Mouse (Mus musculus): ENCODE results near the gene Amh.
A peak's percentile ranks its signal among the peaks of the same experiment; 100 is the strongest.
"Not testable (repeated sequence)": the region's sequence is repeated elsewhere in the genome, so short reads cannot be mapped to it uniquely, and the experiment has no call there.

The Amh gene

DNA sequence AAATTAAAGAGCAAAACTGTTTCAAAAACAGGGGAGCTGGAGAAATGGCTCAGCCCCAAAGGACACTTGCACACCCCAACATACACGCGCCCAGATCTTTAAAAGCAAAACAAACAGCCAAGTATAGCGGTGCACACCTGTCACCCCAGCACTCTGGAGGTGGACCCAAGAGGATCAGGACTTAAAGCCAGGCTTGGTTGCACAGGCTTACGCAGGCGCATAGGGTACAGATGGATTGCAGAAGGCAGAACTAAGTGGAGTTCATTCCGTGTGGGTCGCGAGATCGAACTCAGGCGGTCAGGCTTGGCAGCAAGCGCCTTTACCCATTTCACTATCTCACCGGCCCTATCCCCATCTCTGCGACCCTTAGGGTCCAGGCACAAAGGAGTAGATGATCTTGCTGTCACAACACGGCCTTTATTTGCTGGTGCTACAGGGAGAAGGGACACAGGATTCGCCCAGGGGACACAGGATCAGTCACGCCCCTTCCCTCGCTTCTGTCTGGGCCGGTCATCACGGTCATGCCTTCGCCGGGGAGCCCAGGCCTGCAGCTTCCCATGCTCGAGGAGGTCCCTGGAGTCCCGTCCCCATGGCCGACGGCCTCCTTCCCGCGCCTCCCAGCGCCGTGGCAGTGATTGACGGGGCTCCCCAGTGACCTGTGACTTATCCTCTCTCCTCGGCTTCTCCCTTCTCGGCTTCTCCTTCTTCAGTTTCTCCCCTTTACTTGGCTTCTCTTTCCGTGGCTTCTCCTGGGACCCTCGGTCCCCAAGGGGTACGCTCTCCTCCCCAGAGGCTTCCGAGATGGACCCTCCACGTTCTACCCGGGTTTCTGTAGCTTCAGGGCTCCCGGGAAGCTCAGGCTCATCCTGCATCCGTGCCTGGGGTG, 3.3 kb downstream of the Amh start:
- DNase-seq (ENCODE audit: low spot score): no peak

DNA sequence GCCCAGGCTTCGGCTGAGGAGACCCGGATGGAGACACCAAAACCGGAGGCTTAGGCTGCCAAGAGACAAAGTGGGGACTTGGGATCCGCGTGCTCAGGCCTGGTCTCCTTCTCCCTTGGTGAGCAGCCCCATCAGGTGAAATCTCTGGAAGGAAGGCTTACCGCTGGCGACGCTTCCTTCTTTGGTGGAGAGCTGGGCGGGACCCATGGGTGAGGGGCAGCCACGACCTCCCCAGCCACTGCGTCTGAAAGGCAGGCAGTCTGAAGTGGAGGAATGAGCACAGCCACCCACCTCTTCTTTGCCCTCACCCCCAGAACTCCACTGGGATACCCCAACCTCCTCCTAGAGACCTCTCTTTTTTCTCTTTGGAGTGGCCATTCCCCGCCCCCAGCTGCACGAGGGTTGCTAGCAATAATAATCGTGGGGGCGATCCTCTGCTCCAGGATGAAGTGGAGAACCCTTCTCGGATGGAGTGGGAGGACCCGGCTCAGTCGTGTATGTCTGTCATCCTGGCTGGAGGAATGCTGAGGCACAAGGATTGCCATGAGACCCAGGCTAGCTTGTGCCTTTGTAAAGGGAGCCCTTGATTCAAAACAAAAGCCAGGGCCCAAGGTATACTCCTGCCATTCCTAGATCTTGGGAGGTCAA, 4.1 kb downstream of the Amh start:
- no peak for DNase-seq (ENCODE audit: low spot score)

DNA sequence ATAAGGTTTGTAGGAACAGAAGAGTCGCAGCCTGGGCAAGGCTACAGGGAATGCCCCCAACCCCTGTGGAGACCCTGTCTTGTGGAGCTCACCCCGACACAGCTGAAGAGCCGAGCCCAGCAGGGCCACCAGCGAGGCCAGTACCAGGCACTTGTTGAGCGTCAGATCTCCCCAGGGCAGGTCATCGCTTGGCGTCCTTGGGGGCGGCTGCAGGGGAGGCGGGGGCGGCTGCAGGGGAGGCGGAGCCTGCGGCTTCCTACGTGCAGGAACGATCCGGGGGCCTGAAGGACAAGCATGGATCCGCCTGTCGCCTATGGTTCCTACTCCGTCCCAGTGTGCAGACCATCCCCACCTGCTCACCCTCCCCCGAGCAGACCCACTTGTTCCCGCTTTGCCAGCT, 5.0 kb downstream of the Amh start:
- DNase-seq (ENCODE audit: low spot score): no peak

DNA sequence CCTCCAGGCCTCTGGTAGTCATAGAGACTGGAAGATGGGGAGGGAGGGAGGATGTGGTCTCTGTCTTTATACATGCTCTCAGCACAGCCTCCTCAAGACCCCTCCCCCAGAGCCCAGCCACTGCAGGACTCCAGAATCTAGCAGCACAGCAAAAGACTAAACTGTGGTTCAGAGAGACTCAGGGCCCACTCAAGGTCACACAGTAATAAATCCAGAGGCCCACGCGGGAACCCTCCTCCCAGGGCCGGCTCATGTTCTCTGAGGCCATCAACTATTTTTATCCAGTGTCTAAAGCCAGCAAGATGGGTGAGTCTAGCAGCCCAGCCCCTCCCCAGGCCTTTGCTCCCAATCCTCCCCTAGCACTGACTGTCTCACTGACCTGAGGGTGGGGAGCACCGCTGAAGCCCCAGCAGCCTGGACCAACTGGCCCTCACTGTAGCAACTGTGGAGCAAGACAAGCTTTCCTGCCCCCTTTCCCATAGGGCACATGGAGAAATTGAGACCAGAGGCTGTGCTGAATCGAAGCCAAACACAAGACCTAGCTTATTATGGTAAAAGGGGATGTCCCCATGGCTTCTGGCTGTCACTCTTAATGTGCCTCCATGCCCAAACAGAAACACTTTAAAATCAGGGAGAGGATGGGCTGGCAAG, 7.5 kb downstream of the Amh start:
- DNase-seq (ENCODE audit: low spot score): no peak

DNA sequence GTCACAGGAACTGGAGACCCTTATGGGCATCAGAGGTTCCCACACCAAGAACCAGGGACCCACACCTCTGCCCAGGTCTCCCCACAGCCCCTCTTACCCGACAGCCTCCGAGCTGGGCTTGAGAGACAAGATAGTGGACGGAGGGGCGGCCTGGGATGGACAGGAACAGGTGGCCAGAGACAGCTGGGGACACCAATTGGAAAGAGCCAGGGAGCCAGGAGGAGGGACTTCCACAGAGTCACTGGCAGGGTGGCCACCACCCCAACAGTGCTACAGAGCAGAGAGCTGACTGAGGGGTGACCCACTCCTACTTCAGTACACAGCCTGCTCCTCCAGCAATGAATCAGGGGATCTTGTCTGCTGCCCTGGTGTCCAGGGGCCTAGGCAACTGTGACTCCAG, 8.3 kb downstream of the Amh start, which contains the start of gene Jsrp1:
Gene Jsrp1, minus strand, starts transcription at position 133 of the 400 bp plus-strand sequence.
- no peak for DNase-seq (ENCODE audit: low spot score)

DNA sequence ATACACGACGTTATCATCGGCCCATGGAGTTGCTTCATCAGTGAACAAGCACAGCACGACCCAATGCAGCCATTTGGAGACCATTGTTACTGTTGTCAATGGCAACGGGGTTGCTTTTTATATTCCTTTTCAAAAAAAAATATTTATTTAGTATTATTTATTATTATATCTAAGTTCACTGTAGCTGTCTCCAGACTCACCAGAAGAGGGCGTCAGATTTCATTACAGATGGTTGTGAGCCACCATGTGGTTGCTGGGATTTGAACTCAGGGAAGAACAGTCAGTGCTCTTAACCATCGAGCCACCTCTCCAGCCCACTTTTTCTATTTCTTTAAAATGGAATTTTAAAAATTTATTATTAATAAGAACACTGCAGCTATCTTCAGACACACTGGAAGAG, 9.8 kb downstream of the Amh start:
- DNase-seq (ENCODE audit: low spot score): no peak

DNA sequence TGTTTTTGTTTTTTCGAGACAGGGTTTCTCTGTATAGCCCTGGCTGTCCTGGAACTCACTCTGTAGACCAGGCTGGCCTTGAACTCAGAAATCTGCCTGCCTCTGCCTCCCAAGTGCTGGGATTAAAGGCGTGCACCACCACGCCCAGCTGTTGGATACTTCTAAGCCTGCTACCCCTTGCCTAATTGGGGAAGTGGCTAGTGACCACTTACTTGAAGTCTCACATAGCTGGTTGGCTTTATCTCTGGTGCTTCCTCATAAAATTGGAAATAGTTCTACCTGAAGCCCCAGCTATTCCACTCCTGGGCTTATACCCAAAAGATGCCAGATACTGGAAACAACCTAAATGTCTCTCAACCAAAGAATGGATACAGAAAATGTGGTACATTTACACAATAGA, 11.3 kb downstream of the Amh start:
- DNase-seq (ENCODE audit: low spot score): not testable (repeated sequence)

DNA sequence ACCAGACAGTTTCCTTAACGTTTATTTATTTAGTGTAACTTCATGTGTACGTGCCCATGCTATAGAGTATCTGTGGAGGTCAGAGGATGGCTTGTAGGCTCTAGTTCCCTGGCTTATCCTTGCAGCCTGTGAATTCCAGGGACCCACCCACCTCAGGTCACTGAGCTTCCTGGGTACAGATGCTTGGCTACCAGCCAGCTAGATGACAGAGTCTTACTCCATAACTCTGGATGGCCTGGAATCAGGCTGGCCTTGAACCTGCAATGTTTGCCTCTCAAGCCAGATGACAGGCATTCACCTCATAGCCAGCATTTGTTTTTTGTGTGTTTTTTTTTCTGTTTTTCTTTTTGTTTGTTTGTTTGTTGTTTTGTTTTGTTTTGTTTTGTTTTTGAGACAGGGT, 12.1 kb downstream of the Amh start:
- no peak for DNase-seq (ENCODE audit: low spot score)

DNA sequence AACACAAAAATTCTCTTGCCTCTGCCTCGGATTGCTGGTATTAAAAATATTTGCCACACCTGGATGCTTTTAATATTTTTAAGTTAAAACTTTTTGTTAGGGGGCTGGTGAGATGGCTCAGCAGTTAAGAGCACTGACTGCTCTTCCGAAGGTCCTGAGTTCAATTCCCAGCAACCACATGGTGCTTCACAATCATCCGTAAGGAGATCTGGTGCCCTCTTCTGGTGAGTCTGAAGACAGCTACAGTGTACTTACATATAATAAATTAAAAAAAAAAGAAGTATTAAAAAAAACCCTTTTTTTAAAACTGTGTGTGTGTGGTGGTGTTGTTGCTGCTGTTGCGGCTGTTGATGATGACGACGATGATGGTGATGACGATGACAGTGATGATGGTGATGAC, 12.9 kb downstream of the Amh start:
- not testable (repeated sequence) for DNase-seq (ENCODE audit: low spot score)

DNA sequence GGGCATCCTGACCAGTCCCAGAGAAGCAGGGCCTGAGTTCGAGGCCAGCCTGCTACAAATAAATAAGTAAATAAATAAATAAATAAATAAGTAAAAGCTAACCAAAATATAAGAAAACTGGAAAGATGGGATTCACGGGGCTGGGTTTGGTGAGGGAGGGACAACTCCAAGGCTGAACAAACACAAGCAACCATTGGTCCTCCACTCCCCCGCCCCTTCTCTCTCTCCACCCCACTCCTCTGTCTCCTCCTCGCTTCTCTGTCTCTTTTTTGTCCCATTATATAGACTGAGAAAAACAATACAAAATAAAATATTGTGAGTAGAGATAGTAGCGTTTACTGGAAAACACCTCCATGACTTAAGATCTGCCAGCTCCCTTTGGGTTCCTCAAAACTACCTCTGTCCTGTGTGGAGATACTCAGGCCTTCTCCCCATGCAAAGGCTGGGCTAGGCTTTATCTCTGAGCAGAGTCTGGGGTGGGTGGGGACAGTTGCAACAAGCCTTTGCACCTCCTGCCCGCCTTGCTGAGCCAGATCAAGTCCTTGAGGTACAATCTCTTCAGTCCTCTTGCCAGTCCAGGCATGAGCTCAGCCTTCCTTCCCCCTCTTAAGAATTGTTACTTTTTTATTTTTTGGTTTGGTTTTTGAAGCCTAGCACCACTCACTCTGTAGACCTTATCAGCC, 13.7 kb downstream of the Amh start:
- DNase-seq (ENCODE audit: low spot score): no peak

DNA sequence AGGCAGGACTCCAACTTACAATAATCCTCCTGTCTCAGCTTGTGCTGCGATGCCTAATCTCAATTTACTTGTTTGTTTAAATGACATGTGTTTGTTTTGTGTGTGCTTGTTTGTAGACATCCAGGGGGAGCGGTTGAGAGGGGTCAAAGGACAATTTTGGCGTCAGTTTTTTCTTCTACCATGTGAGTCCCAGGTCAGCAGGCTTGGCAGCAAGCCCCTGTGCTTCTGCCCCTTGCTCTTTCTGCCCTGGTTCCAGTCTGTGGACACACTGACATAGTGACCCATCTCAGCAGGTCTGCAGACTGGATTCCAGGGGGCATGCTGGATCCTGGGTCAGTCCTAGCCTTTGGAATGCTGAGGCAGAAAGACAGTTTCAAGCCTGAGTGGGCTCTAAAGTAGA, 14.4 kb downstream of the Amh start:
- DNase-seq (ENCODE audit: low spot score): no peak

DNA sequence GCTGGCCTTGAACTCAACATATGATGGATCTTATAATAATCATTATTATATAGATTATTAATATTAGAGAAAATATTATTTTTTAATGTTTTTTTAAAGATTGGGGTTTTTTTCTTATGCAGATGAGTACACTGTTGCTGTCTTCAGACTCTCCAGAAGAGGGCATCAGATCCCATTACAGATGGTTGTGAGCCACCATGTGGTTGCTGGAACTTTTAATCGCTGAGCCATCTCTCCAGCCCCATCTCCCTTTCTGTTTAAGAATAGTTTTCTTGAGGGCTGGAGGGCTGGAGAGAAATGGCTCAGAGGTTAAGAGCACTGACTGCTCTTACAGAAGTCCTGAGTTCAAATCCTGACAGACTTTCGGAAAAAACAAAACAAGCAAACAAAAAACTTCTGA, 16.9 kb downstream of the Amh start:
- no peak for DNase-seq (ENCODE audit: low spot score)

DNA sequence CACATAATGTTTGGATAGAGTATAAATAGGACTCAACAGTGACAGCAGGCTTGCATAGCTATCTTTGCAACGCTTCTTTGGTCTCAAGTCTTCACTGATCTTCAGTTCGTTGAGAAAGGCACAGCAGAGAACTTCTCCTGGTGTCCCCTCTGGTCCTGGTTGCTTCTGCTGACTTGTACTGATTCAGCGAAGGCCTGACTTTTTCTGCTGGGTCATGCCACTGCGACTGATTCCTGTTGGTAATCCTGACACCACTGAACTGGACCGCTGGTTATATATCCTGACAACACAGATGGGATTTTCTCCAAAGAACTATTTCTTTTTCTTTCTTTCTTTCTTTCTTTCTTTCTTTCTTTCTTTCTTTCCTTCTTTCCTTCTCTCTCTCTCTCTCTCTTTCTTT, 17.5 kb downstream of the Amh start:
- DNase-seq (ENCODE audit: low spot score): no peak

DNA sequence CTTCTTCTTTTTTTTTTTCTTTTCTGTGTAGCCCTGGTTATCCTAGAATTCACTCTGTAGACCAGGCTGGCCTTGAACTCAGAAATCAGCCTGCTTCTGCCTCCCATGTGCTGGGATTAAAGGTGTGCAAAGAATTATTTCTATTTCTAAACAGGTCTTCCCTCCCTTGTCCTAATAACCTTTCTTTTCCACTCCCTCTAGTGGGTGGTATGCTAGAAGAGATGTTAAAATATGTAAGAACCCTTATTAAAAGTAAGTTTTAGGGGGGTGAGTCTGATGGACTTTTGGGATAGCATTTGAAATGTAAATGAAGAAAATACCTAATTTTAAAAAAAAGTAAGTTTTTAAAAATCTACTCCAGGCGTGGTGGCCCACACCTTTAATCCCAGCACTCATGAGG, 18.3 kb downstream of the Amh start:
- DNase-seq (ENCODE audit: low spot score): no peak

DNA sequence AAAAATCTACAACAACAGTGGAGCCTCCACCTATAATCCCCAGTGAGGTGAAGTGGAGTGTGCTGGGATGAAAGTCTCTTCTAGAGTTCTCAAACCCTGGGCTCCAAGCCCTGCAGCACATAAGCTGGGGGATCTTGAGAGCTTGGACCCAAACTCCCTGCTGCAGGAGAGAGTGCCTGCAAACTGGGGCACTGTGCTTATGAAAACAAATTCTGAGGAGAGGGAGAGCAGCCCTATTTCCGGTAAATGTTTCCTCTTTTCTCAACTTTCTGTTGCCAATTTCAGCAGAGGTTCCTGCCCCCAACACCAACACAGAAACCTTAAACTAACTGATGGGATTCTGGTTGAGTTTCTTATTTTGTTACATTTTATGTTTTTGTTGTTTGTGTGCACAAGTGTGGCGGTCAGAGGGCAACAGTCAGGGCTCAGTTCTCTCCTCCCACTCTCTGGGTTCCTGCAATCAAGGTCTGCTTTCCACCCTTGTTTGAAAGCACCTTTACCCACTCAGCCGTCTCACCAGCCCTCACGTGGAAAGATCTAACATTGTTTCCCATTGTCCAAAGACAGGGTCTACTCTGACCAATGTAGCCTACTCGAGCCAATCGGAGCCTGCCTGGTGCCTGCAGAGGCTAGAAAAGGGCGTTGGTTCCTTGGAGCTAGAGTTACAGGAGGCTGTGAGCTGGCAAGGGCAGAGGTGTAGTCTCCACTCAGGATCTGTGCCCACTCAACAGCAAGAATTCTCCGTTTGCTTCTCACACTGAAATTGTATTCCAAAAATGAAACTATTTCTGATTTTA, 19.0 kb downstream of the Amh start:
- DNase-seq (ENCODE audit: low spot score): no peak

DNA sequence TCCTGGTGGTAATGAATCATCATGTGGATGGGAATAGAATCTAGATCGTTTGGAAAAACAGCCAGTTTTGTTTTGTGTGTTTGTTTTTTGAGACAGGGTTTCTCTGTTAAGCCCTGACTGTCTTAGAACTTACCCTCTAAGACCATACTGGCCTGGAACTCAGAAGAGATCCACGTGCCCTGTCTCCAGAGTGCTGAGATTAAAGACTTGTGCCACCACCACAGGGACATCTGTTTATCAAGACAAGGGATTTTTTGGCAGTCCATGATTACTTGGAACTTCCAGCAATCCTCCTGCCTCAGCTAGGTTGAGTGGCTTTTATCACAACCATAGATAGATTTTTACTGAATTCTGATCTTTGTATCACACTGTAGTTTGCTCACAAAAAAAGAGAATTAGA, 19.8 kb downstream of the Amh start:
- DNase-seq (ENCODE audit: low spot score): no peak

DNA sequence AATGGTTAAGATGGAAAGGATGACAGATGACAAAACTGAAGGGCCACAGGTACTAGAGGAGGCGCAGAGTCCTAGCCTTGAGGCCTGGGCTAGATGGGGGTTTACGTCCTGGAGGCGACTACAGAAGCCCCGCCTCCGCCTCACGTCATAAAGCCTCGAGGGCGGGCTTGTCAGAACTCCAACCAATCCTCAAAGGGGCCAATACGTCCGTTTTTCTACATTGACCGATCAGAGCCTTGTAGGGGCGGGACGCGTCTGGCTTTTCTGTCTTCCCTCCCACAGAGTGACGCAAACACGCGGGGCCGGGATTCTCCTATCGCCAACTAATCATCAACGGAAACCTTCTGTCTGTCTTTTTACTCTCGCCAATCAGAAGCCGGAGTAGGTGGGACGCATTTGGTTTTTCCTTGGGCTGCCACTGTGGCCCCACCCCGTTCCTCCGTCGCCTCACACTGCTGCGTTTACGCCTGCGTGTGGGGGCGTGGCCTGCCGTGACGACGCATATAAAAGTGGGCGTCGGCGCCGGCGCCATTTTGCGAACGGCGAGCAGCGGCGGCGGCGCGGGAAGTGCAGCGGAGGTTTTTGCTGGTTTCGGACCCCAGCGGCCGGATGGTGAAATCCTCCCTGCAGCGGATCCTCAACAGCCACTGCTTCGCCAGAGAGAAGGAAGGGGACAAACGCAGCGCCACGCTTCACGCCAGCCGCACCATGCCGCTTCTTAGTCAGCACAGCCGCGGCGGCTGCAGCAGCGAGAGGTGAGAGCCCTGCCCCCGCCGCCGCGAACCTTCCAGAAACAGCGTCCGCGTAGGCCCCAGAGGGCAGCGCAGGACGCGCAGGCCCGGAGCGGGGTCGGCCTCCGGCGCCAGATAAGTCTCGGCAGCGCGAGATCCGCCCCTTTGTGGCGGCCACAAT, 21.4 kb downstream of the Amh start, which contains the start of gene Oaz1:
Gene Oaz1, plus strand, starts transcription at position 506 of the 912 bp plus-strand sequence.
- peak; percentile 100 for DNase-seq (ENCODE audit: low spot score)

DNA sequence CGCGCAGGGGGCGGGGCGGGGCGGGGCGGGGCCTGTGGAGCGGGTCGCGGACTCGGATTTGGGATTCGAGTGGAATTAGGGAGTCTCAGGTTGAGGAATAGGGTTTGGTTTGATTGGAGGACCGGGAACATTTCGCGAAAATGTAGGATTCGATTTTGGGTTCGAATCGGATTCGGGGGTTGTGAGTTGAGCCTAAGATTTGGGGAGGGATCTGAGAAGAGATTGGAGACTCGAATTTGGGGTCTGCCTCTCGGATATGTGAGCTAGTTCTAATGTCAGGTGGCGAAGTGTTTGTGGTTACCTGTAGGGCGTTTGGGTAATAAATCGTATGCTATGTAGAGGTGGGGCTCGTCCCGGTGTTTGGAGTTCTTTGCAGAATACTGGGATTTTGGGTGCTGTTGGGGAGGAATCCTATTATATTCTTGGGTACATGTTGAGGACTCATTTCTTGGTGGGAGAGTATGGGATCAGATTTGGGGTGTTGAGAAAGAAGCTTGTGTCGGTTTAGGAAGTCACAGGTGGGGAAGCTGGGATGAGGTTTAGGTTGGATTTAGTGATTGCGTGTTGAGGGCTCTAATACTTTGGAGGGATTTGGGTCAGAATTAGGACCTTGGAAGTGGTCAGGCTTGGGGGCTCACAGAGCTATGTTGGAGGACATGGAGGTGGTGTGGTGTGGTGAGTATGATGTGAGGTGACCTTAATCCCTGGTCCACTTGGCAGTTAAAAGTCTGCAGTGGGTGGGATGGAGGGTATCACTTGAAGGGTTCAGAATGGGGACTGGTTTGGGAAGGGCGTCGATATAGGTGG, 22.2 kb downstream of the Amh start:
- DNase-seq (ENCODE audit: low spot score): no peak

DNA sequence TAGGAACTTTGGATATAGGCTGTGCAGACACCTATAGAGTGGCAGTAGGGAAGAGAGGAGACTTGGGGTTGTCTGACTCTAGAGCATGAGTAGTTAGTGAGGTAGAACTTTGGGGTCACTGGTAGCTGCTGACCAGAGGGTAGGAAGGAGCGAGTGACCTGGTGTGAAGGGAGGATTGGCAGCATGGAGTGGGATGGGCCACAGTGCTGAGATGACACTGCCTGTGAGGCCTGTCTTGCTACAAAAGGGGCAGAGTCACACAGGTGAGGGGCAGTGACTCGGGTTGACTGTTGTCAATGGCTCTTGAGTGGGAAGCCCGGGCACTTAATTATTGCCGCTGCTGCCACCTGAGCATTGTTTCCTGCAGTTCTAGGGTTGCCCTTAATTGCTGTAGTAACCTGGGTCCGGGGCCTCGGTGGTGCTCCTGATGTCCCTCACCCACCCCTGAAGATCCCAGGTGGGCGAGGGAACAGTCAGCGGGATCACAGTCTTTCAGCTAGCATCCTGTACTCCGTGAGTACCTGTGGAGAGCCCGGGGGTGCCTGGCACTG, 22.9 kb downstream of the Amh start:
- DNase-seq (ENCODE audit: low spot score): no peak

Data from layer of hippocampus, adult 11-12 months (tissue).